Mouse (Mus musculus) kidney, adult 2 months (tissue): ENCODE measurements around the gene Hmcn2.

Experiments used
- CTCF ChIP-seq: fragments of 200-500 bp; conservative IDR thresholded peaks from 2 replicates; pipeline ENCODE4 v1.5.1; 2011; ENCODE audit warnings: low read depth, mild to moderate bottlenecking, control low read depth, low read length, moderate library complexity, mixed read lengths; ENCODE audit not compliant: insufficient read depth, insufficient read length
- POLR2A ChIP-seq: fragments of 200-500 bp; IDR thresholded peaks from one replicate; pipeline ENCODE4 v1.6.1; 2011; ENCODE audit warnings: low read depth, low read length, control low read depth

DNA sequence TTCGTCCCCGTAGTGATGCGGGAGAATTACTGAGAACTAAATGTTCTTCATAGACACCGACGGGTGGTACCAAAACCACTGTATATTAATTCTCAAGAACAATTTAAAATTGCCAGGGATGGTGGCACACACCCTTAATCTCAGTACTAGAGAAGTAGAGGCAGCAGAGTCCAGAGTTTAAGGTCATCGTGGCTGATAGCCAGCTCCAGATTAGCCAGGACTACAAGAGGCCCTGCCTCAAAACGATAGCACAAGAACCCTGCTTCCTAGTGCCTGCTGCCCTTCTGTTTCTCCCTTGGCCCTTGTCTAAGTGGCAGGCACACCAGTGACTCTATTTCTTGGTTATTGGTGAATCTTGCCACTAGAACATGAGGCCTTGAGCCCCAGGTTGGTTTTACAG is 146.7 kb downstream of the Hmcn2 start:
- TF ChIP-seq CTCF: no peak
- no peak for TF ChIP-seq POLR2A
